Mouse (Mus musculus) testis, postnatal 14 days (tissue): Measurements from ENCODE around the gene Hist1h1d.
"Not testable (repeated sequence)": the region's sequence is repeated elsewhere in the genome, so short reads cannot be mapped to it uniquely, and the experiment has no call there.

Source experiments
- DNase-seq: peaks from one replicate; pipeline ENCODE4 v3.0.0; 2021; ENCODE audit warnings: low spot score

Hist1h1d gene

GRCm38 (mm10) chr13:23546694-23547093 lies 6.4 kb upstream of the Hist1h1d start:
- no peak for DNase-seq

- no peak for DNase-seq
Measured at GRCm38 (mm10) chr13:23550761-23551145, 2.3 kb upstream of the Hist1h1d start.

GRCm38 (mm10) chr13:23551146-23551834 lies 1.8 kb upstream of the Hist1h1d start, which contains the start of gene Hist1h4f:
TSS of gene Hist1h4f (minus strand) at chr13:23551648.
- peak; percentile 92 for DNase-seq

GRCm38 (mm10) chr13:23551931-23552914 lies 839 bp upstream of the Hist1h1d start:
- no peak for DNase-seq

- DNase-seq: no peak
Measured at GRCm38 (mm10) chr13:23554393-23554792, 1.3 kb downstream of the Hist1h1d start.

- DNase-seq: peak; percentile 88
Measured at GRCm38 (mm10) chr13:23554925-23555838, 2.1 kb downstream of the Hist1h1d start.

- DNase-seq: peak; percentile 71
Measured at GRCm38 (mm10) chr13:23555839-23556416, 2.9 kb downstream of the Hist1h1d start.

- DNase-seq: no peak
Measured at GRCm38 (mm10) chr13:23556906-23557305, 3.8 kb downstream of the Hist1h1d start.

- not testable (repeated sequence) for DNase-seq
Measured at GRCm38 (mm10) chr13:23560699-23561098, 7.6 kb downstream of the Hist1h1d start.

GRCm38 (mm10) chr13:23561531-23561882 lies 8.4 kb downstream of the Hist1h1d start:
- not testable (repeated sequence) for DNase-seq

GRCm38 (mm10) chr13:23561883-23562659 lies 9.0 kb downstream of the Hist1h1d start, which contains the start of gene Hist1h3e:
TSS of gene Hist1h3e (minus strand) at chr13:23562369.
- peak; percentile 87 for DNase-seq

GRCm38 (mm10) chr13:23562699-23563462 lies 9.8 kb downstream of the Hist1h1d start:
- DNase-seq: no peak

GRCm38 (mm10) chr13:23564482-23564881 lies 11.4 kb downstream of the Hist1h1d start:
- DNase-seq: no peak

- not testable (repeated sequence) for DNase-seq
Measured at GRCm38 (mm10) chr13:23570261-23571021, 17.4 kb downstream of the Hist1h1d start.

- DNase-seq: peak; percentile 64
Measured at GRCm38 (mm10) chr13:23571022-23571503, 18.0 kb downstream of the Hist1h1d start, which contains the start of the genes Hist1h2ae and Hist1h2bg. TSS of gene Hist1h2ae (minus strand) at chr13:23571220. TSS of gene Hist1h2bg (plus strand) at chr13:23571396.

- DNase-seq: not testable (repeated sequence)
Measured at GRCm38 (mm10) chr13:23571504-23572217, 18.6 kb downstream of the Hist1h1d start.

- DNase-seq: no peak
Measured at GRCm38 (mm10) chr13:23572218-23573033, 19.4 kb downstream of the Hist1h1d start.
